Mouse (Mus musculus) erythroblast, embryonic 14.5 days (primary cell): ENCODE data around the gene Serpinb6a. TPM values are rescaled to one million over a fixed set of nuclear protein-coding genes. Genes with fewer than 3 reads are reported as not detected.

Experiments
- H3K27me3 ChIP-seq: 2 replicates; pipeline ENCODE4 v1.6.1; 2012; ENCODE audit warnings: inconsistent platforms; ENCODE audit not compliant: control insufficient read depth
- H3K36me3 ChIP-seq: 2 replicates; pipeline ENCODE4 v1.6.1; 2012; ENCODE audit warnings: mild to moderate bottlenecking, inconsistent platforms; ENCODE audit not compliant: control insufficient read depth
- H3K4me1 ChIP-seq: 2 replicates; pipeline ENCODE4 v1.6.1; 2012; ENCODE audit warnings: inconsistent platforms; ENCODE audit not compliant: control insufficient read depth
- H3K4me3 ChIP-seq: replicated peaks from 2 replicates; pipeline ENCODE3; 2012; ENCODE audit warnings: moderate library complexity, mild to moderate bottlenecking, inconsistent platforms
- H3K9me3 ChIP-seq: 2 replicates; pipeline ENCODE4 v1.6.1; 2012; ENCODE audit warnings: low read length, inconsistent platforms, mixed read lengths; ENCODE audit not compliant: control insufficient read depth
- GATA1 ChIP-seq: IDR thresholded peaks from 2 replicates; pipeline ENCODE4 v1.6.1; 2012; ENCODE audit warnings: low read length, inconsistent platforms, mixed read lengths
- TAL1 ChIP-seq: IDR thresholded peaks from 3 replicates; pipeline ENCODE4 v1.6.1; 2012; ENCODE audit warnings: low read length, inconsistent platforms, mixed read lengths
- polyA plus RNA-seq: library from polyadenylated mRNA; stranded (reverse); fragments of >175 nt; gene quantifications from 2 replicates; pipeline ENCODE4 v1.2.3, GENCODE M21; 2012

Gene Serpinb6a
- polyA plus RNA-seq, 1 experiment = 0.81 TPM

- Histone ChIP-seq H3K36me3 (peaks cover 10% of the 10 kb centered on the region), H3K4me1 (peaks cover 16% of the 10 kb centered on the region), H3K9me3 (peaks cover 2% of the 10 kb centered on the region; the same call in 1 of the 2 replicates), H3K4me3 (peak overlapping the region; percentile 78), H3K27me3 (no peaks in the 10 kb centered on the region)
- TF ChIP-seq TAL1 = no peak
- no peak for TF ChIP-seq GATA1
Observed at GRCm38 (mm10) chr13:34038901-34039341, 36.3 kb upstream of the Serpinb6a start.

DNA sequence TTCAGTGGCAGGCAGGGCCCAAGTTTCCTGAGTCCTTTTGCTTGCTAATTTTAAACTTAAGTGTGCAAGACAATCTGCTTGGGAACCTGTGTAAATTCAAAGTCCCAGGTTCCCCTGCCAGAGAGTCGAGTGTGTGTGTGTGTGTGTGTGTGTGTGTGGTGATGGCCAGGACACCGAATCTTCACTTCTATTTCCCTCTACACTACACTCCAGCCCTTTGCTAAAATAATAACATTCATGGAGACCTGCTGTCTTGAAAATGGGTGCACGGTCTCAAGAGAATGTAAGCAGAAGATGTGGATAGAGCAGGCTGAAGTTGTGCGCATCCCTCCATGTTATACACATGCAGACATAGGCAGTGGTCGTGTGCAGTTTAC is 35.5 kb upstream of the Serpinb6a start:
- Histone ChIP-seq H3K9me3 (peaks cover 2% of the 10 kb centered on the region; the same call in 1 of the 2 replicates), H3K4me1 (peaks cover 16% of the 10 kb centered on the region), H3K4me3 (peak overlapping the region; percentile 78), H3K27me3 (no peaks in the 10 kb centered on the region), H3K36me3 (peaks cover 19% of the 10 kb centered on the region)
- TF ChIP-seq GATA1 (no peak), TAL1 (no peak)

DNA sequence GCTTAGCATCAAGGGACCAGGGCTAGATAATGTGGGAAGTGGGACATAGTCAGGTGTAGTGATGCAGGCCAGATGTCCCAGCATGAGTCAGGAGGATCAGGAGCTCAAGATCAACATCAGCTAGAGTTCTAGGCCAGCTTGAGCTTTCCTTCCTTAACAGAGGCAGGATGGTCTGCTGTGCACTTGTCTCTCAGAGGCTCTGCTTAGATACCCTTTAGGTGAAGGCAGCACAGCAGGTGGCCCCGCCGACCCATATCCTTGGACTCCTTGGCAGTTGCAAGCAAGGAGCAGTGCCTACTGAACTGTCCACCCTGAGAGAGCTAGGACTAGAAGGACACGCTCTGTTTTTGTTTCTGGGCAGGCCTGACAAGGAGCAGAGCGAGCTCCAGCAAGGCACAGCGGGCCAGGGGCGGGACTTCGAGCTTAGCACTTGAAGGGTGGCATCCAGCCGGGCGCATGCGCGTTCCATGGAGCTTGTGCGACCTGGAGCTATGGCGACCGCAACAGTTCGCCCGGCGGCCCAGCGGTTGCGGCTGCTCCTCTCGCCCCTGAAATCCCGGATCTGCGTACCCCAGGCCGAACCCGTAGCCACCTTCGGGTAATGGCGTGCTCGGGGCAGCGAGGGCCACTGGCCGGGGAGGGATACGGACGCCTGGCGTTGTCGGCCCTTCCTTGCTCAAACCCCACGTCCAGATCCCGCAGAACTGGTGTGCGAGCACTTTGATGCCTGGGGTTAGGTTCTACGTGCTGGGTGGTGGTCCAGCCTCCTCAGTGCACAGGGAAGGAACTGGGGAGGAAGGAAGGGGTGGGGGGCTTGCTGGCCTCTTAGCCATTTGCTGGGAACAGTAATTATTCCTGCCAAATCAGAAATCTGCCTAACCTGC is 34.8 kb upstream of the Serpinb6a start, which contains the start of gene Bphl:
Bphl (plus strand) TSS at position 426 of the 884 bp plus-strand sequence.
- Histone ChIP-seq H3K36me3 (peaks cover 25% of the 10 kb centered on the region), H3K27me3 (no peaks in the 10 kb centered on the region), H3K4me3 (peak within 1 kb of the TSS; percentile 78), H3K4me1 (peaks cover 16% of the 10 kb centered on the region), H3K9me3 (peaks cover 2% of the 10 kb centered on the region; the same call in 1 of the 2 replicates)
- TF ChIP-seq TAL1 = no peak
- no peak for TF ChIP-seq GATA1

GRCm38 (mm10) chr13:34036726-34037125 is 34.1 kb upstream of the Serpinb6a start:
- peak overlapping the region; percentile 78 for H3K4me3 ChIP-seq
- H3K4me1 ChIP-seq = peaks cover 16% of the 10 kb centered on the region
- H3K36me3 ChIP-seq = peaks cover 31% of the 10 kb centered on the region
- TF ChIP-seq TAL1 (no peak), GATA1 (no peak)
- H3K27me3 ChIP-seq = no peaks in the 10 kb centered on the region
- peaks cover 2% of the 10 kb centered on the region; the same call in 1 of the 2 replicates for H3K9me3 ChIP-seq

GRCm38 (mm10) chr13:34035424-34035823 is 32.8 kb upstream of the Serpinb6a start:
- no peak overlapping the region for H3K4me3 ChIP-seq
- H3K9me3 ChIP-seq = peaks cover 2% of the 10 kb centered on the region; the same call in 1 of the 2 replicates
- peaks cover 42% of the 10 kb centered on the region for H3K36me3 ChIP-seq
- H3K27me3 ChIP-seq = no peaks in the 10 kb centered on the region
- peaks cover 16% of the 10 kb centered on the region for H3K4me1 ChIP-seq
- TF ChIP-seq TAL1 = no peak
- no peak for TF ChIP-seq GATA1

GRCm38 (mm10) chr13:34032041-34032440 is 29.4 kb upstream of the Serpinb6a start:
- TF ChIP-seq GATA1 = no peak
- TF ChIP-seq TAL1 = no peak
- Histone ChIP-seq H3K27me3 (no peaks in the 10 kb centered on the region), H3K4me3 (no peak overlapping the region), H3K36me3 (peaks cover 73% of the 10 kb centered on the region), H3K9me3 (no peaks in the 10 kb centered on the region), H3K4me1 (peaks cover 3% of the 10 kb centered on the region)

DNA sequence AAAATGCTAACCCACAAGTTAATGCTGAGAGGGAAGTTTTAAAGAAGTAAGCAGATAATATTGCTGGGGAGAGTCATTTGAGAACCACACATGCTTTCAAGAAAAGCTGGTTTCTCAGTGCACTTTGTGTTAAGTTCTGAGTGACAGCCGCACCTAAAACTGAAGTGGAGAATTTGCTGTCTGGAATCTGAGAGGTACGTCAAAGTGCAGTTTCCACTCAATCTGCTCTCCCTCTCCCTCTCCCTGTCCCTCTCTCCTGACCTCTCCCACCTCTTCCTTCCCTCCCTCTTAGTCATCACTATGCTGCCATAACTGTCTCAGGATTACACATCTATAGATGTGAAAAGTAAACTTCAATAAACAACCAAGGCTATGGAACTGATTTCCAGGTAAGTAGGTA is 19.4 kb upstream of the Serpinb6a start:
- Histone ChIP-seq H3K36me3 (peaks cover 82% of the 10 kb centered on the region), H3K4me3 (no peak overlapping the region), H3K9me3 (peaks cover 5% of the 10 kb centered on the region), H3K27me3 (no peaks in the 10 kb centered on the region), H3K4me1 (no peaks in the 10 kb centered on the region)
- no peak for TF ChIP-seq TAL1
- no peak for TF ChIP-seq GATA1

GRCm38 (mm10) chr13:34018521-34018920 is 15.9 kb upstream of the Serpinb6a start:
- H3K9me3 ChIP-seq = peaks cover 5% of the 10 kb centered on the region
- no peaks in the 10 kb centered on the region for H3K4me1 ChIP-seq
- peaks cover 97% of the 10 kb centered on the region for H3K36me3 ChIP-seq
- H3K27me3 ChIP-seq = no peaks in the 10 kb centered on the region
- TF ChIP-seq GATA1 (no peak), TAL1 (no peak)
- no peak overlapping the region for H3K4me3 ChIP-seq

- no peak for TF ChIP-seq TAL1
- no peak for TF ChIP-seq GATA1
Observed at GRCm38 (mm10) chr13:34016927-34017569, 14.5 kb upstream of the Serpinb6a start.

More at GRCm38 (mm10) chr13:34016927-34017569, 14.5 kb upstream of the Serpinb6a start:
- H3K36me3 ChIP-seq = peaks cover 94% of the 10 kb centered on the region
- no peaks in the 10 kb centered on the region for H3K4me1 ChIP-seq
- H3K4me3 ChIP-seq = no peak overlapping the region
- H3K9me3 ChIP-seq = peaks cover 5% of the 10 kb centered on the region
- H3K27me3 ChIP-seq = no peaks in the 10 kb centered on the region
